Mouse (Mus musculus): Measurements from ENCODE around the gene Nedd9.

- TF ChIP-seq TAL1 (conservative IDR thresholded peaks at IDR 0.05; ENCODE audit: low read depth, low read length) (no peak), GATA1 (IDR thresholded peaks at IDR 0.05; ENCODE audit: borderline replicate concordance, low read length) (no peak), POLR2AphosphoS5 (IDR thresholded peaks at IDR 0.05; ENCODE audit: insufficient replicate concordance, low read depth, low read length) (no peak), CTCF (IDR thresholded peaks at IDR 0.05; ENCODE audit: low read depth, low read length) (0 out of 2 replicates have a peak, but pooled peaks have one; percentile 10), GATA2 (IDR thresholded peaks at IDR 0.05; ENCODE audit: borderline replicate concordance, low read depth, low read length) (no peak)
These were observed 184.4 kb downstream of the Nedd9 start for GRCm38 (mm10) chr13:41302716-41303115.
